Mouse (Mus musculus) urinary bladder, adult 18-20 months (tissue): ENCODE measurements around the gene Slc5a4b.
"Not testable (repeated sequence)": the region's sequence is repeated elsewhere in the genome, so short reads cannot be mapped to it uniquely, and the experiment has no call there.

Experiments
- DNase-seq, 2 experiments: peaks; one replicate each; pipeline ENCODE4 v3.0.0; 2022; ENCODE audit warnings: low spot score in 2 of 2, mixed read lengths in 2 of 2

The Slc5a4b gene

DNA sequence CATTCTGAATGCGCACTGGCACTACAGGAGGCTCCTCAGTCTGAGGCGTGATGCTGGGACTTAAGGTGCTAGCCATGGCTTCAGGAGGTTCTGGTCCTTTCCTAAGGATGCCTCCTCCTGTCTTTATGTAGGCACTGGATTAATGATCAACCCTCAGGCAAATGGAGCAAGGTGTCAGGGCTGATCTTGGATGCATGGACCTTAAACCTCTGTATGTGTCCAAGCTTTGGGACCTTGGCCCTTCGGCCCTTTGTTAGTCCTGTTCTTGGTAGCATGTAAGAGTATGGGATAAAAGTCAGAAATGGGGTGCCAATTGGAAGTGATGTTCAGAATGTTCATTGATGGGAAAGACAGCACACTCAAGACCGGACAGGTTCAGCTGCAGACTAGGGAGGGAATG, at the start of gene Slc5a4b:
Gene Slc5a4b, minus strand, starts transcription at position 101 of the 400 bp plus-strand sequence.
- no peak for DNase-seq

DNA sequence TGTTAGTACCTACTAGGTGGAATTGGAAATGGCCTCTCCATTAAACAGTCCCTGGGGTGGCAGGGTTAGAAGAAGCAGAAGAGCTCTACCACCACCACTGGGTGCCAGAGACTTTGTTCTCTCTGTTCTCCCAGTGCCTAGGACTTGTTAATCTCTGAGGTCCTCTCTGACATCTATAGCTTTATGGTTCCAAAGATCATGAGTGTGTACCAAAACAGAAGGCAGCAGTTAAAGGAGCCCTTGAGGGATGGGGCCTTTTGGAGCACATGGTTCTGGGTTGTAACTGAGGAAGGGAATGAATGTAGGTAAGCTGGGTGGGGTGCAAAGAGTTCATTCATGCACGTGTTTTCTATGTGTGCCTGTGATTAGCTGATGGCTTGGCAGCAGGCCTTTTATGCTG, 47.2 kb upstream of the Slc5a4b start:
- no peak for DNase-seq

DNA sequence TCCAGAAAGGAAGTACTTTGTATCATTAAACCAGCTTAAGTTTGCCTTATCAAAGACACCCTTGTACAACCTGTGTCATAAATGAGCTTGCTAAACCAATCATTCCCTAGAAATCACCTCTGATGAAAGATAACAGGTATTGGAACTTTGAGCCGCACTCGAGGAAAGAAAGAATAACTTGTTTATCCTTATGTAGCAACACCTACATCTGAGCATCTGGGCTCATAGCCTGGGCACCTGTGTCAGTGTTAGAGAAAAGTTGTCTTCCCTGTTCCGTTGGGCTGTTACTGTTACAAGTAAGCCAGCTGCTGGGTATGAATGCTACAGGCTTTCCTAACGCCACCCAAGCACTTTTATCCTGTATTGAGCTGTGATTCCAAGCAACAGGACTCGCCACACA, 46.8 kb upstream of the Slc5a4b start:
- DNase-seq: no peak

DNA sequence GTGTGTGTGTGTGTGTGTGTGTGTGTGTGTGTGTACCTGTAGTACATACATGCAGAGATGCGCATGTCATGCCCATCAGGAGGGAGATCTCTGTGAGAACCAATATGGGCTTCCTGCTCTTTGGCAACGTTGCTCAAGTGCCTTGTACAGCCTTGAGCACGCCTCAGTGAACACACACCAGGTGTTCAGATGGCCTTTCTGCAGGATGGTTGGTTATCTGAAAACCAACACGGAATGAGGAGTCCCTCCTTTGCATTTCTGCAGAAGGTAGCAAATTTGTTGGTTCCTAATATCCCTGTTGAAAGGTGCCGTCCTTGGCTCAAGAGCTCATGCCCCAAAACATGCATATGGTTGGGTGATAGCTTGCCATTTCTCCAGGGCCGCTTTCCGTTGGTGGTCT, 45.1 kb upstream of the Slc5a4b start:
- no peak for DNase-seq

DNA sequence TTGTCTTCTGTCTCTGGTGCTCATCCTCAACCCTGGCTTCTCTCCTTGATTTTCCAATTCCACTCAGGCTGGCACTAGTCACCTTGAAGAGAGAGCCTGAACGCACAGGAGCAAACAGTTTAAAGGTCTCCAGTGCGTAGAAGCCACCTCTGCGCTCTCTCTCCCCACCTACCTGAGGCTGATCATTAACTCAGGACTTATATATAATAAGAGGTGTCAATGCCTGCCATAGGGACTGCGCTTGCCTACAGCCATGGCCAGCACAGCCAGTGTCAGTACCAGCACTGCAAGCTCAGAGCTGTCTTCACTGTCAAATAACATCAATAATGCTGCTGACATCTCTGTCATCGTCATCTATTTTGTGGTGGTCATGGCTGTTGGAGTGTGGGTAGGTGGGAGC, 36.5 kb upstream of the Slc5a4b start, which contains the start of gene Slc5a4a:
Gene Slc5a4a, plus strand, starts transcription at position 174 of the 400 bp plus-strand sequence.
- no peak for DNase-seq

DNA sequence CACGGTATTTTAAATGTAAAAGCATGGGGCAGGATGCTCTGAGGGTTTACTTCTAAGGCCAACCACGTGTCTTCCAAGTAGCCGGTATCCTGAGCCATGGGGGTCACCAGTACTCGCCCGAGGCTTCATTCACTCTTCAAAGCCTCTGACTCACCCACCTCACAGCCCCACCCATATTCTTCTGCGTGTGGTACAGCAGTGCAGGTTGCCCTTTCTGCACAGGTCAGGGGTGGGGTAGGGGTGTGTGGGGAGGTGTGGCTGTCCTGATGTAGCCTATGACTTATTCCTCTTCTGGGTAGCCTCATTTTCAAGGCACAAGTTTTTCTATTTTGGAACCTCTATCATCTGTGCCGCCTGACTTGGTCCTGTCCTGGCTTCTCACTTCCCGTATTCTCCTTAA, 36.1 kb upstream of the Slc5a4b start:
- no peak for DNase-seq

DNA sequence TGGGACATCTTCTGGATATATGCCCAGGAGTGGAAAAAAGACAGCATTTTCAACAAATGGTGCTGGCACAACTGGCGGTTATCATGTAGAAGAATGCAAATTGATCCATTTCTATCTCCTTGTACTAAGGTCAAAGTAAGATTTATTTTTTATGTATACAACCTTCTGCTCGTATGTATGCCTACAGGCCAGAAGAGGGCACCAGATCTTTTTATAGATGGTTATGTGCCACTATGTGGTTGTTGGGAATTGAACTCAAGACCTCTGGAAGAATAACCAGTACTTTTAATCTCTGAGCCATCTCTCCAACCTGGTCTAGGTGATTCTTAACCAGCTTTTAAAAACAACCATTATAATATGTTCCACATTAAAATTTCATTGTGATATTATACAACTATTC, 25.6 kb upstream of the Slc5a4b start:
- no peak for DNase-seq

DNA sequence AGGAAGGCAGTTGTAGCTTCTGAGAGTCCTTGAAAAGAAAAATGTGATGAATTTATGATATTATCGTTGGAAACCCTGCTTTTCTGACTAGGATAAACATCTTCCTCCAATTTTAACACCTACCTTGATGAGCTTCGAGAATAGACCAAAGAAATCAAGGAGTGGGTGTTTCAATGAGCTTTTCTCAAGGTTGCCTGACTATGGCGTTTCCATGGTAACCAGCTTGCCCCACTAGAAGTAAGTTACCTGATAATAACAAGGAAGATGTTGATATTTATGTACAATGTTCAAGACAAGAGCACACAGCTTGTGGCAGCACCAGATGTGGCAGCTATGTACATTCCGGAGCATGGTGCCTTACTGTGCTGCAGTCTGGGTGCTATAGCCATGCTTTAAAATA, 21.7 kb upstream of the Slc5a4b start:
- no peak for DNase-seq

DNA sequence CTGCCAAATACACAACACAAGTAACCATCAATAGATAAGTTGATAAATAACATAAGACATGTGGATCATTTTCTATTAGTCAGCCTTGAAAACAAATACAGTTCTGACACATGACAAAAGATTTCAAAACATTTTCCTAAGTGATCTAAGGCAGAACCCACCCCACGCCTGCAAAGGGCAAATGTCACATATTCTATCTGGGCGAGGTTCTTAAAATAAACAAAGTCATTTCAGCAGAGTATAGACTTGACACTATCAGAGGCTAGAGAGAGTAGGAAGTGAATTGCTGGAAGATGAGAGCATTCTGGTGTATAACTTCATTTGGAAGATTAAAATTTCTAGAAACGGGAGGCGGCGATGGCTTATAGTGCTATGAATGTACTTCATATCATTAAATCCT, 10.7 kb upstream of the Slc5a4b start:
- no peak for DNase-seq

DNA sequence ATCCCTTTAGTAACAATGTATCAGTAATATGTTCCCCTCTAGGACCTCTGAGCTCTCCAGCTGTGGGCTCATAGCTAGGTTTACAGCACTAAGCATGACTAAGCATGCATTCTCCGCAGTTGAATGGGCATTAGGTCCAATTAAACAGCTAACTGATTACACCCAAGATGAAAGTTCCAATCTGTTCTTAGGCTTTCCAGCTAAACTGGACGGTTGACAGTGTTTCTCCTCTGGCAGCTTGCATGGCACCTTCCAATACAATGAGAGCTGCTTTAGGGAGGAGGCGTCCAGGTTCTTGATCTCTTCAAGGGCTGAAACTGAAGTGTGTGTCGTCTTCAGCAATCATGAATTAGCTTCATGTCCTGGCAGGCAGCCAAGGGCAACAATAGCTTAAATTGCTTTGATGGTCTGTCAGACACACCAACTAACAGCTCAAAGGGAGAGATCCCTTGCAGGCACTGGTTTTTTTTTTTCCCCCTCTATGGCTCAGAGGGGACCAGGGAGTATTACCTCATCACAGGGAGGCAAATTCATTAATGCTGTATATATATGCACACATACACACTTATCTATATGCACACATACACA, 9.5 kb upstream of the Slc5a4b start:
- no peak for DNase-seq

DNA sequence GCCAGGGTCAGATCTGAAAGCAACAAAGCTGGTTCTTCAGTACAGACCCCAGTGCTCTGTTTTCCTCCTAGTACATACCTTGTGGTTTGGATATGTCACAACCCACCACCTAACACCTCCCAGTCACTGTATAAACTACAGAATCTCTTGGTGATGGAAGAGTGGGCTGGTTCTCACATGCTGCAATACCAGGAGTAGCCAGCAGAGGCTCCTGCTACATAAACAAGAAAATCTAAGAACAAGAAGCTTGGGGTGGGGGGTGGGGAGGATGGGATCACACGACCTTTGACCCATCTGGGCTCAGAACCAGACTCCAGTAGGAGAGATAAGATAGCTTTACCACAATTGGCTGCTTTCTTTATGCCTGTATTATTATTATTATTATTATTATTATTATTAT, 8.0 kb upstream of the Slc5a4b start:
- no peak for DNase-seq

DNA sequence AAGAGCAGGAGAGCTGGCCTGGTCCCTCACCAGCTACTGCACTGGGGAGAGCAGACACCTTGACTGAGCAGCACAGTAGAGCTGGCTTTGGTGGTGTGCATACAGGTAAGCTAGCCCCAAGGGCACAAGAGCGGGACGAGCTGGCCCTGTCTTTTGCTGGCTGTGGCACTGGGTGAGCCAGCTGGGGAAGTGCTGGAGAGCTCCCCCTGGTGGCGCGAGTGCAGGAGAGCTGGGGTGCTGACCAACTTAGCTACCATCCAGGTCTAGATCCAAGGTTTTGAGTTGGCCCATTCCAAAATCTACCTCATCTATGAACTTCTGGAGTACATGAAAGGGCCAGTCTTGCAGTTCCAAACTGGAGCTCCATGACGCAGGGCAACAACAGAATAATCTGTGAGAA, 7.2 kb upstream of the Slc5a4b start:
- DNase-seq: peak; percentile 17 to 45

DNA sequence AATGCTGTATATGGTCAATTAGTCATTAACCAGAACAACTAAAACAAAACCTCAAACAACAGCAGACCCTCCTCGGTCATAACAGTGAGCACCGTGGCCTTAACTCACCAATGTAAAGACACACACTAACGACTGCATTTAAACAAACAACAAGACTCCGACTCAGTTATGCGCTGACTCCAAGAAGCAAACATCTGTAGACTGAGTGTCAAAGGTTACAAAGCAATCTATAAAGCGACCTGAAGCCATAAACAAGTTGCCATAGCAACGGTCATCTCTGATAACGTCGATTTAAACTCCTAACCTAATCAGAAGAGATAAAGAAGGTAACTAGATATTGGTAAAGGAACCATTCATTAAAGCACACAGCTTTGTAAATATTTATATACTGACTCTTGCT, 13.4 kb downstream of the Slc5a4b start:
- no peak for DNase-seq

DNA sequence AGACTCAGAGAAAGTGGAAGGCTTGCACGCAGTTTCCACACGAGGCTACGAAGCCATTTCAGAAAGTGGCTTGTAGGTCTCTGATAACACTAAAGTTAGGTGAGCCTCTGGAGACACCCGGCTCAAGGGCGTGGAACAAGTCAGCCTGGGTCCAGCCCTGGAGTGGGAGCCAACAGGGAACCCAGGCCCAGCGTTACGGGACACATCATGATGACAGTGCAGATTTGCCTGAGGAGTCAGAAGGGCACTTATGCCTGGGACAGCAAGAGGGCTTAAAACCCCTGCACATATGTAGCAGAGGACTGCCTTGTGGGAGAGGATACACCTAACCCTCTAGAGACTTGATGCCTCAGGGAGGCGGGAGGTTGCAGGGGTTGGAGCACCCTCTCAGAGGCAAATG, 14.2 kb downstream of the Slc5a4b start:
- DNase-seq: no peak

DNA sequence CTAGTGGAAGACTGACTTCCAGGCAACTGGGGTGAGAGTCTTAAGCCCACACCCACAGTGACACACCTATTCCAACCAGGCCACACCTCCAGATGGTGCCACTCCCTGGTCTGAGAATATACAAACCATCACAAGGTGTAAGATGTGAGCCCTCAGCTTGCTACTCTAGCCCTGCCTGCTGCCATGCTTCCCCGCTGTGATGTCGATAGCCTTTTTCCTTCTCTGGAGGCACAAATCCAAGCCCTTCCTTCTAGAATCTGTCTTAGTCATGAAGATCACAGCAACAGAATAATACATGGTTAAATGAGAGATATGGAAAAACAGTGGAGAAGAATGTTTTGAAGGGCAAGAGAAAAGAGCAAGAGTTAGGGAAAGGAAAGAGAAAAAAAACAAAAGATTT, 33.8 kb downstream of the Slc5a4b start:
- not testable (repeated sequence) for DNase-seq

DNA sequence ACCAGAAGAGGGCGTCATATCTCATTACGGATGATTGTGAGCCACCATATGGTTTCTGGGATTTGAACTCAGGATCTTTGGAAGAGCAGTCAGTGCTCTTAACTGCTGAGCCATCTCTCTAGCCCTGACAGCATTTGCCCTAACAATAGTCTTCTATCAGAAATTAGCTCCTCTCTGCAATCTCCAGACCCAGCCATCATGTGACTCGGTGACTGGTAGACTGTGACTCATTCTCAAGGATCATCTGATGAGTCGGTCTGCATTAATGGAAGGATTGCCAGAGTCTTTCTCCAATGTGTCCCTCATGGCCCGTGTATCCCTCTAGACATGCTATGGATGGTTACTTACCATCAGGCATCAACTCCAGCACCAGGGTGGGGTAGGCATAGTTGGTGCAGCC, 38.7 kb downstream of the Slc5a4b start:
- not testable (repeated sequence) for DNase-seq

DNA sequence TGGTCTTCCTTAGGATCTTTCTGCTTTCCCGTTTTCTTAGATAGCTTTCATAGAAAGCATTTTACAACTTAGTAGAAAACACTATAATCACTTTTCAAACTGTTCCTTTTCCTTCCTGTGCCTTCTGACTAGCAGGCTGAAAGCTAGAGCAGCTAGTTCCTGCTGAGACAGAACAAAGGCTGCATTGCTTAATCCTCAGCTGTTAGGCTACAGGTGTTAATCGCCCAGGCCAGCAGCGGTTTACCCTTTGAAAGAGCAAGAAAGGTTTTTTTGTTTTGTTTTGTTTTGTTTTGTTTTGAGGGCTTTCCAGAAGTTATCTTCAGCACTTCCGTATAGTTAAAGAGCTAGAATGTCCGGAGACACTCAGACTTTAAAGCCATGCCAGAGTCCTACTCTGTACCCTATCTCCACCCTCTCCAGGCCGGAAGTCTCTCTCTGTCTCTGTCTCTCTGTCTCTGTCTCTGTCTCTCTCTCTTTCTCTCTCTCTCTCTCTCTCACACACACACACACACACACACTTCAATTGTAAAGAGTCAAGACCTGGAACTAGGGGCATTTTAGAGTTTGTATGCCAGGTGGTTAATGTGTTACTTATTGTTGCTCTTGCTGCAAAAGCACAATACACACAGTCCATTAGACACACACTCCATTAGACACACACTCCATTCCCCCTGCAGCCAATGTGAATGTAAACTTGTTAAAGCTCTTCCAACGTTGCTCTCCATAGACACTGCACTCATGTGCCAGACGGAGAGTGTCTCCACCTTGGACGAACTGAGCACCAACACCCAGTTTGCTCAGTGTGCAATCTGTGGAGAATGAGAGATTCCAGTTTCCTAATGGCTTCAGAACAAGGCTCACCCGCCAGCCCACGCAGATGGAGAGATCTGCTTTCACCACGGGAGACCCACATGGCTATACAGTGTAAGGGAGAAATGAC, 42.8 kb downstream of the Slc5a4b start:
- DNase-seq: no peak

DNA sequence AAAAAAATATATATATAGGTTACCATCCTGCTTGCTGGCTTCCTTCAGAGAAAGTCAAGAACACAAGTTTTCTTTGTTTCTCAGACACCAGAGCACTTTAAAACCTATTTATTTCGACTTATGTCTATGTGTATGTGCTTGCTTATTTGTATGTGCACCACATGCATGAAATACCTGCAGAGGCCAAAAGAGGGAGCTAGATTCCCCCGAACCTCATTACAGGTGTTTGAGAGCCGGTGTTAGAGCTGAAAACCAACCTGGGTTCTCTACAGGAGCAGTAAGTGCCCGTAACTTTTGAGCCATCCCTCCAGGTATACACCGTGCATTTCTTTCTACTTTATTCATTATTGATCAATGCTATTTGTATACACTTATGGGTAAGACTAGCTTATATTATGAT, 48.3 kb downstream of the Slc5a4b start:
- DNase-seq: no peak

DNA sequence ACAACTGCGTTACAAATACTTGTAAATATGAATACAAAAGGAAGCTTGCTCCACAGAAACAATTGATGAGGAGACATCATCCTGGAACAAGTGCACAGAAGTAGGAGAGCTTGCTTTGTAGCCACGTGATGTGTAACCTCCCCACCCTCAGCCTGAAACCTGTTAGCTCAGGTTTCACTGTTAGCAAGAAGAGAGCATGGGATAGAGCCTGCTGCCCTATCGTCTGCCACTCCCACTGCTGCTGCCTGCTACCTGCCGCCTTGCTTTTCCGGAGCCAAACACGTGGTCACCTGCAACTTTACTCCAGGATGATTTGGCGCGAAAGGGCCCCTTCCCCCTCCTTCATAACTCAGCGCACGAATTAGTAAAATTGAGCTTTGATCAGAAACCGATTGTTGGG, 58.9 kb downstream of the Slc5a4b start:
- no peak for DNase-seq

DNA sequence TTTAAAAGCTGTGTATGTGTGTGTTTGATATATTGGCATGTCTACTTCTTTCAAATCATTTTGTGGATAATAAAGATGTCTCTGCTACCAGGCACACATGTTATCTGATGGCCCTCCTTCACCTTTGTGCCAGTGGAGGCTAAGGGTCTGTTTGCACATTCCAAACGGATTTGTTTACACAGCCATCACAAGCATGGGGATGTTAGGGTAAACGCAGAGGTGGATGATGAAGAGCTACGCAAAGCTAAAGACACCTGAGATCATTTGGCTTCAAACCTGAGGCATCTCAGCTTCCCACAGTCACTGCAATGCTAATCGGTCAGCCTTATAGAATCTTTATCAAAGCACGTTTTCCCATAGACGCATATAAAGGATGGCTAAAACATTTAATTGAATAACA, 61.8 kb downstream of the Slc5a4b start:
- DNase-seq: no peak

DNA sequence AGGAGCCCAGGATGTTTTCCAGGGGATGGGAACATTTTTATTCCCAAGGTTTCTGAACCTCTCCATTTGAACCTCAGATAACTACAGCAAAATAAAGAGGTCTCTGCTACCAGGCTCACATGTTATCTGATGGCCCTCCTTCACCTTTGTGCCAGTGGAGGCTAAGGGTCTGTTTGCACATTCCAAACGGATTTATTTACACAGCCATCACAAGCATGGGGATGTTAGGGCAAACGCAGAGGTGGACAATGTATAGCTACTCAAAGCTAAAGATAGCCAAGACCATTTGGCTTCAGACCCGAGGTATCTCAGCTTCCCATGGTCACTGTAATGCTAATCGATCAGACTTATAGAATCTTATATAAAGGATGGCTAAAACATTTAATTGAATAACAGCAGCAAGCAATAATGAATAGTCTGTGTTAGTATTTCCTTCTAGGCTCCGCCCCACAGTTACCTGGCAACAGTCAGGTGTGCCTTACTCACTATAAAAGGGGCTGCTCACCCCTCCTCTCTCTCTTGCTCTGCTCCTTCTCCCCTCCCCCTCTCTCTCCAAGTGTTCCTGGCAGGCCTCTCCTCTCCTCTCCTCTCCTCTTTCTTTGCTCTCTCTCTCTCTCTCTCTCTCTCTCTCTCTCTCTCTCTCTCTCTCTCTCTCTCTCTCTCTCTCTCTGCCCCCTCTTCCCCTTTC, 63.4 kb downstream of the Slc5a4b start:
- DNase-seq: no peak

DNA sequence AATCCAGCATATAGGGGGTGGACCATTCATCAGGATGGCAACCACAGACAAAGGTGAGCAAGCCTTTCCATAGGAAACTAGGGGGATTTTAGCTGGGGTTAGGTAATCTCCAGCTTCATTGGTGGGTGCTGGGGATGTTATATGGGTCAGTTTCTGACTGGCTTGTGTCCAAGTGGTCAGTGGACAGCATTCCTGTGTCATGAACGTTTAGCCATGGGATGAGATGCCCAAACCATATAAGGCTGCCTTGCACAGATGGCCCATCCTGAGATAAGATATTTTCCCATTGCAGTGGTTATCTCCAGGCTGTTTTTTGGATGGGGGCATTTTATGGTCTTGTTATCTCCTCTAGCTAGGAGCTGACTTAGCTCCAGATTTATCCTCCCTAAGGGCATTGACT, 64.0 kb downstream of the Slc5a4b start:
- no peak for DNase-seq

DNA sequence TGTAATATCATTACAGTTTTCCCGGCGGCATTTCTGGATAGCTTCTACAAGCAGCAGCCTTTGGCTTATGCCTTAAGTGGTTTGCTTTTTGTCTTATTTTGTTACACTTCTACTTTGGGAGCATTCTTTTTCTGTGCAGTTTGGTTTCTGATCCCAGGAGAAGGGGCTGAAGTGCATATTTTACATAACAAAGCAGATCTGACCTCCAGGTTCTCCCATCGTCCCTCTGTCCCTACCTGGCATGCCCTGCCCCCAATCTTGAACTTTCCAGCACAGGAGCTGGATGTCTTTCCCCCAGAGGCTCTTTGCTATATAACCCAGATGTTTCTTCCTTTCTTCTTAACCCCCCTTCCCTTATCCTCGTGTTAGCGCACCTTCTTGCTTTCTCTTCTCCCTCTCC, 65.4 kb downstream of the Slc5a4b start:
- no peak for DNase-seq
